Mouse (Mus musculus): ENCODE results near the gene Cyp21a1.

GRCm38 (mm10) chr17:34795016-34795415, 9.3 kb downstream of the Cyp21a1 start:
- TF ChIP-seq CTCF (IDR thresholded peaks at IDR 0.05; ENCODE audit: low read depth) (no peak), EP300 (IDR thresholded peaks at IDR 0.05; ENCODE audit: low read depth) (no peak)

All from liver, embryonic 14.5 days (tissue).